Mouse (Mus musculus): ENCODE measurements at regions not wholly inside any gene's neighbourhood (a gene's known extent, or its start where the extent isn't known, plus 50 kb on each side); places are given as distances from the start of the nearest gene placed in this dataset.

DNA sequence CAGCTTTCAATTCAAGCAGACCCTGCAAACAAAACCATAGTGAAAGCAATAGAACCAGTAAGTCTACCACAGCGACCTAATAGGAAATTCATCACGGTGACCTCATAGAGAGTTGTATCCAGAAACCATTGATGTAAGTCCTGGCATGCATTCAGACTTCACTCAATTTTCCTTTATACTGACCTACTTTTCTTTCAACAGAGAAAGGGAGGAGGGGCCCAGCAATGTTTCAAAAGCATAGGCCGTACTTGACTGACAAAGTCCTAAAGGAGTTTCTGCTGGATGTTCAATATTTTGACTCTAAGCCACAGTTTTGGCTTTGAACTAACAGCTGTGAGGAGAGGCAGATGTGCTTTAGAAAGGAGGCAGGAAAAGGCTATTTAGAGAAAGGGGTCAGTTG is 88.4 kb downstream of the AI593442 start:
- DNase-seq, result no peak

DNA sequence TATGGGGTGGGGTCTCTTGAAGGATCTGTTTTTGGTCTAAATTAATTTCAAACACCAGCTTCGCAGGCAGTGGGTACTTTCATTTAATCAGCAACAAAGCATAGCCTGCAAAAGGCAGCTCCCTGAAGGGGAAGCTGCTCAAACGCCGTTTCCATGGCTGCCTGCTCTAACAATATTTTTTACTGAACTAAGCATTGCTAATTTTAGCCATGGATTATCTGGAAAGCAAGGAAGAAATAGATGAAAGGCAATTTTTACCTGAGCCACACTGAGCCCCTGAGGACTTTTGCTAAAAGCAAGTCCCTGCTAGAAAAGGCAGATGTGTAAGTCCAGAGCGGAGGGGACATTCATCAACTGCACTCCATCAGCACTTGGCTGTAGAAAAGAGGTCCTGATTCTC is 105.5 kb downstream of the AI593442 start:
- DNase-seq, result no peak

DNA sequence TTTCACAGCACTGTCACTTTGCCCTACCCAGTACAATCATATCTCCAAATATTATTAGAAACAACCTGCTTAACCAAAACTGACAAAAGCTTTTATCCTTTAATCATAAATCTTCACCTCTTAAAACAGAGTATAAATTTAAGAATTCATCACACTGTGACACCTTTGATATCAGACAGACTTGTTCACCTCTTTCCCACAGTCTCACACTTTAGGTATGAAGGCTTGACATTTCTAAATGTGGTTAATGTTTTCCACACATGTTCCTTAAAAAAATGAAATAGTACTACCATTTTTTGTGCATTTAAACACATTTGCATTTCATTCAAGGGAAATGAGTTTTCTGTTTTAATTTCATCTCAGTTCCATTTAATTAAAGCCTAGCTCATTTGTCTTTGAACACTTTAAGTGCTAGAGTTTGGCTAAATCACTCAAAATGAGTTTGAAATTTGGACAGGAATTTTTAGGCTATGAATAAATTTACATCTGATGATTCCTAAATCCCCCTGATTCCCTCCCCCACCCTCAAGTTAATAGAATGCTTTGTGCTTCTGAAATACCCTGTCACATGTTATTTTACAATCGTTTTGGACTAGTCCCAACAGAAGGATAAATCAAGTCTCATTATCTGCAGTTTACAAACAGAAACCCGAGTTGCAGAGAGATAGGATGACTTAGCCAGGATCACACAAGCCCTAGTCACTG is 127.9 kb downstream of the AI593442 start:
- no peak for DNase-seq

DNA sequence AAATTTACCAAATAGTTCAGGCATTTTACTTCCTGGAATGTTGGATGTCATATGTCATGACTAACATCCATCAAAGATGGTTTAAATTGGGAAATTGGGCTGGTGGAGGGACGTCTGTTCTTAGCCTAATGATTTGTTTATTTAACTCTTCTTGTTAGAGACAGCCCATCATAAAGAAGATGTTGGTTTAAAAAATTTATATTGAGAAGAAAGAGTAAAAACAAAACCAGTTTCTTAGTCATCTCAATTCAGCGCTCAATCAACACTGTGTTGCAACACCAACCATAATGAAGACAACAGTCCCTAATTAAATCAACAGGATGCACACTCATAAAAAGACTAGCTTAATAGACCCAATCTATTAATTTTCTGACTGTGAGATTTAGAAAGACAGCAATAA is 133.5 kb downstream of the AI593442 start:
- DNase-seq, result no peak

DNA sequence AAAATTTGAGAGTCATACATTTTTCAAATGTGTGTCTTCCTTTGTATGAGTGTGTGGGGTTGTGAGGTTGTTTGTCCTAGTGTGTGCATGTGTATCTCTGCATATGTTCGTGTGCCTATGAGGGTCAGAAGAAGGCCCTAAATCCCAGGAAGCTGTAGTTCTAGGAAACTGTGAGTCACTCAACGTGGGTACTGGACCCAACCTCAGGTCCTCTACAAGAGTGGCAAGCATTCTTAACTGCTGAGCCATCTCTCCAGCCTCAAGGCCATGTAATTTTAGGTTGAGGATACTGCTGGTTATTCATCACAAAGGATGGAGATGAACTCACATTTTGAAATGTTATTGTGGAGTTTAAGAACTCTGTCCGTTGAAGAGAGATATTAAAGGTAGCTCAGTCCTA is 140.5 kb downstream of the AI593442 start:
- no peak for DNase-seq

DNA sequence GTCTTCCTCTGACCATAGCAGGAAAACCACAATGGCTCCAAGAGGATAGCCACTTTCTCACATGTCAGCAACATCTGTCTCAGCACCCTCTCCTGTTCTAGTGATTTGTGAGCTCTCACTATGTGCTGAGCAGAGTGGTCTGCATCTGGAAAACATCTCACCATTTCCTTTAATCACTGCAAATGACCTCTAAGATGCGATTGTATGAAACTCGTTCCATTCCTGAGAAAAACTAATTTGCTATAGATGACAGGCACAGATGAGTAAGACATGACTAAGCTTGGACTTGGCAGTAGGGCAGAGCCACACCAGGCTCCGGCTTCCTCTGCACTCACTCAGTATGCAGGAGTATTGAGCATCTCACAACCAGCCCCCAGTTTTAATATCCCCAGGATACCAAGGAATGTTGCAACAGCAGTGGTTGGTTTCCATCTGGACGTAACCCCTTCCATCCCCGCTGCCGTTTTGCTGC is 150.1 kb downstream of the AI593442 start:
- DNase-seq, result no peak

DNA sequence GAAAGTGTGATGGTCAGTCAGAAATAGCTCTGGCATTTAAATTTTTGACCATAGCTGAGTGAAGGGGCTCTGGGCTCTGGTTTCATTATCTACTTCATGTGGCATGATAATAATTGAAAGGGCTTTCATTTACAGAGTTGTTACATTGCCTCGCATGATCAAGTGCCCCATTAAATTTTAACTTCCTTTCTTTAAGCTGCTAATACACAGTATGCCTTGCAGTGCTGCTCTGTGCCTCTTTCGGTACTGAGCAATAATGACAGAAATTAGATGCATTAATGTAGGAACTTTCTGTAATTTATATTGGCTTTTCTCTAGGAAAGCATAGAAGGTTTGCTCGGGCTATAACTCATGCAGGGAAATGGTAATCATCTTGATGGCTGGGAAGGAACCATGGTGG is 179.1 kb downstream of the AI593442 start:
- no peak for DNase-seq

DNA sequence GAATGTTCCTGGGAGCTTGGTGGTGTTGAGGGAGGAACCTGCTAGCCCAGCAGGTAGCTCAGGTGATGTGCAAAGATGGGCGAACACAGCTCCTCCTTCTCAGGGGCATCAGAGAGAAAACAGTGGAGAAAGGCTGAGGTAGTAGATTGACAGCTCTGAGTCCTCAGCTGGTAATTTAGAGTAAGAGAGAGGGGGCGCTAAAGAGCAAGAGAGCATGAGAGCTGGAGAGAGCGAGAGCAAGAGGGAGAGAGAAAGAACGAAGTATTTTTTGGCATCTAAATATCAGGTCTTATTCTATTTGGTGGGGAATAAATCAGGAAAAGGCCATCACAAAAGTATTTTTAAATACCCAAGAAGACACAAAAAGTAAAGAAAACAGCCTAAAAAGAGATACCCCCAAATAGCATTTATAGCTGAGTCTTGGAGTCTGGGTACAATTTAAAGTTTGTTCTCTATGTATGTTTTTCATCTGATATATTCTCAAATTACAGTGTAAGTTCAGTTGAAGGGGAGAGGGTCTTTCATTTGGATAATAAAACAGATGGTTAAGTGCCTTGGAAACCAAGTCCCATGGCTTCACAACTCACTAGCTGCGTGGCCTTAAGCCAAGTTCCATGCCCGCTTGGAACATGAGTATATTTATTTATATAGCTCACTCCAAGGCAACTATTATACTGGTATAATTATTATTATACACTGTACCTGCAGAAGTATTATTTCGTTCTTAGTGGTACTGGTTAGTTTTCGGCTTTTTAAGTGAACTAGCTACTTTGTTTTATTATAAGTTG is 183.9 kb downstream of the AI593442 start:
- DNase-seq, result no peak

DNA sequence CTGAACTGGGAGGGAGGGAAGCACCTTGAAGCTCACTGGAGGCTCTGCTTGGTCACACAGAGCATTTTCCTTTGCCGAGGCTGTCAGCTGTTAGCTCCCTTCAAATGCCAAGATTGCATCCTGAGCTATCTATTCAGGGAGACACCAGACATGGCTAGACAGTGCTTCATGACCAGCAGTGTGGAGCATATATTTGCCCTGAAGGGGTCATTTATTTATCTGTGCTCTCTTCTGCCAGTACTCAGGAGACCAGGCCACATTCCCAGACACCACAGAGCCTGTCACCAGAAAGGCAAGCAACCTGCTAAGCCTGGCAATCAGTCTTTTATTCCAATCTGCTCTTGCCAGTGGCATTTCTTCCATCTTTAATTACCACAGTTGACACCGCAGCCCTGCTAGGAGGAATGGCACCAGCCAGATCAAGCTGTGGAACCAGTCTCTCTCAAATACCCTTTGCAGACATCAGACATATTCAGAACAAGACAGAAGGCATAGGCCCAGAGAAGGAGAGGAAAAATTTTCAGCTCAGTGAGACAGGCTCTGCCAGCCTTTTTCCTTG is 186.6 kb downstream of the AI593442 start:
- DNase-seq, result peak; percentile 1

DNA sequence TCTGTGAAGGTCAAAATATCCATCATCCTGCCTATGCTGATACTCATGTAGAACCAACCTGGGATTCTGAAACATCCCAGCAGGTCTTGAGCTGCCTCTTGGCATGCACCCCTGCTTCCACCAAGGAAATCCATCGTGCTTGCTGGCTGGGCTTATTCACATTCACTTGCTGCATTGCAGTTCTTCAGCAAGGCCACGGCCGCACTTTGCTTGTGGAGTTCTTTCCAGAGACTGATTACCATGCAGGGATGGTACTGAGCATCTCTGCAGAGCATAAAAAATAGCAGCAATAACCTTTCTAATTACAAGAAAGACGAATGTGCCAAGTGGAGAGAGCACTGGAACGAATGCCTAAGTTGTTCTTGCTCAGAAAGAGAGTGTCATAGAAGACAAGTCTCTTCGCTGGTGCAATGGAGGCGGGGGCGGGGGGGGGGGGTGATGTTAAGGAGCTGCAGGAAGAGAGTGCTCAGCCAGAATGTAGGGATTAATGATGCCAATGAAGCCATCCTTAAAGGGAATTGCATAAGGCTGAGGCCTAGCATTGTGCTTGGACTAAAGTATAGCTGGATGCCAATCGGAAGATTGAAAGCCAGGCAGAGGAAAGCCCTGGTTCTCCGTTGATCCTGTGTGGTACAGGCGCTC is 205.9 kb downstream of the AI593442 start:
- DNase-seq, result peak; percentile 1

DNA sequence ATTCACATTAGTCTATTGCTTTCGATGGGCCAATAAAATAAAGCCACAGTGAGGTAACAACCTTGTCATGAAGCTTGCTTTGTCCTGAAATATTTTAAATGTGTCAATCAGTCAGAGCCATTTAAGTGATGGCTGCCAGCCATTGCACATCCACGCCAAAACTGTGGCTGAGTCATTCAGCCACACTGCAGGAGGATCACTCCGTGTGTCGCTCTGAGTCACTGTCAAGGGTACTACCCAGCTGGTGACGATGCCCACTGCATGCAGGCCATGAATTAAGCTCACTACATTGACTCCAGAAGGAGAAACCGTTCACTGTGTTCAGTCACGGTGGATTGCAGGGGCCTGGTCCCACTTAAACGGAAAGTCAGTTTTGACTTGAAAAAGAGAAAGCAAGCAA is 206.7 kb downstream of the AI593442 start:
- DNase-seq, result no peak

DNA sequence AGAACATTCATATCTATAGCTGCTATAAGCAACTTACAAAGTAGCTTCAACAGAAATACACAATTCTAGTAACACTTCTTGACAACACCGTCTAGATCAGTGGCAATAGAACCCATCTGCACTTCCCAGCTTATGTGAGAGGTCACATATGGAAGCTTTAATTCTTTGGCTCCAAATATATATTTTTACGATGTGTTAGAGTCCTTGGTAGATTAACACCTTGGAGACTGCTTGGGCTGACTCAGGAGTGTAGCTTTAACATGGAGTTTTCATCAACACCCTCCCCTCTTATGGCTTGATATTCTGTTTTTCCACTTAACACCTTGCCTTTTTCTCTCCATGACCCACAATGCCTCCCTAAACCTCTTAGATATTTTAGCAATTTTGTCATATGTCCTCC is 221.1 kb downstream of the AI593442 start:
- DNase-seq, result no peak

DNA sequence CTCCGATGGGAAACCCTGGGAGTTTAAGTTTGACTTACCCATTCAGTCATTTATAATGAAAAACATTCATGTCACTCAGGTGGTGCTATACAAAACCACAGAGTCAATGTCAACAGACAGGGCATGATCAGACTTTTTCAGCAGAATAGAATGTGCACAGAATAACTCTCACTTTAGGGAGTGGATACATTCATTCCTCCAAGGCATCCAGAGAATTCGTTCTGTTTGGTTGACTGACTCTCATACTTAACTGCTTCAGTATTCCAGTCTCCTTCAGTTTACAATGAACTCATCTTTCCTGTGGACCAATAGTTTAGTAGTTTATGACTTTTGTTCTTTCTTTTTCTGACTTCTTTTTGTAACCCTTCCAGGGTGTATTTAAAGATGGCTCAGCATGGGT is 225.1 kb downstream of the AI593442 start:
- DNase-seq, result no peak

DNA sequence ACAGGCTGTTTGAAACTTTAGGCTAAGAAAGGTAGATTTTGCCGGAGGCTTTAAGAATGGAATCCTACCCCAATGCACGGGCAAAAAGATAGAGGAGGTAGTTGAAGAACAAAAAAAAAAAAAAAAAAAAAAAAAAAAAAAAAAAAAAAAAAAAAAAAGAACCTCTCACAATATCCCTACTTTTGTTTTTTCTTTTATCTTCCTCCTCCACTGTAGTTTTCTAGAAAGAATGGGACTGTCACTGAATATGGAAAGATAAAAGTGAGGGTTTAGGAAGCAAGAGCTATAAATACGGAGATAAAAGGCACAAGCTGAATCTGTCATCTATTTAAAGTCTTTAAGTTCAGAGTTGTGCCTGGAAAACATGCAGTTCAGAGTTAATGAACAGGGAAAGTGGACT is 227.8 kb downstream of the AI593442 start:
- DNase-seq, result no peak

DNA sequence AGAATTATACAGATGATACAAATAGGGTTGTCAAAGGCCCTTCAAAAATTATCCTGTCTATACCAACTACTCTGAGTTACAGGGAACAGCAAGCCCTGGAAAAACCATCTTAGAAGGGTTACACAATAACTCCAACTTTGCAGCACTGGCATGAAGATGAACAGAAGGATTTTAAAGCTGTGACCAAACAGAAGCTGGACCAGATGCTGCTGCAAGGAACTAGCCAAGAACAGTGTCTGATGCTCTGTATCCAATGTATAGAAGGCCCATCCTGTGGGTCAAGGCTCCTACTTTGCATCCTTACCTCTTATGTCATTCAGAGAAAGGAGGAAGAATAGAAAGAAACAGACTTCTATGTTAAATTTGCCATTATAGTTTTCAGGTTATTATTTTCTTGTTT is 231.3 kb downstream of the AI593442 start:
- no peak for DNase-seq

DNA sequence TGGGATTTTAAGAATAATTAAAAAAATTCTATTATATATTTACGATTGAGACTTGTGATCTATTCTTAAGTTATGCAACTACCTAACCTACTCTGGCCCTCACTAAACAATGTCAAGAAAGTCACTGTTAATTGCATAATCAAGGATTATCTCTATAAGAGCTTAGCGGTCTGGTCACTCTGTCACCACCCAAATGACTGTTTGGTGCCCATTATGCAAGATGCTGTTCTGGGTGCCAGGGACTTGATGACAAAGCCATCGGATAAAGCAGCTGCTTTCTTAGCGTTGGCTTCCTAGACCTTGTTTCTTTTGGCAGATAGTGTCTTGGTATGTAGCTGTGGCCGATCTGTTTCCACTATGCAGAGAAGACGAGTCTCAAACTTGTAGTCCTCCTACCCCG is 236.4 kb downstream of the AI593442 start:
- DNase-seq, result no peak

DNA sequence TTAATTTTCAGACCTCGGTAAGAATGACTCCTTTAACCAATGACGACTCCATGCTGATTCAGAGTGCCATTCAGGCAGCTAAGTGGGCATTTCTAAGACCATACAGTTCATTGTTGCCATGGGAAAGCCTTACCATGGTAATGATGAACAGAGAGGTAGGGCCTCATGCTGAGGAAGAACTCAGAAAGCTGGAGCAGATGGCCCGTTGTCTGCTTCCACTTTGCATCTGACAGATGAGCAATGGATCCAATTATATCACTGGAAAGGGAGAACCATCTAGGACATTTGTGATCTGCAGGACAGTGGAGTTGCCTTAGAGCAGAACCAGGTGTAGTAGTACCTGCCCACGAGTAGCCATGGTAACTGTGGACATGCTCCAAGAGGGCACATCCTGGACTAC is 245.4 kb downstream of the AI593442 start:
- no peak for DNase-seq

DNA sequence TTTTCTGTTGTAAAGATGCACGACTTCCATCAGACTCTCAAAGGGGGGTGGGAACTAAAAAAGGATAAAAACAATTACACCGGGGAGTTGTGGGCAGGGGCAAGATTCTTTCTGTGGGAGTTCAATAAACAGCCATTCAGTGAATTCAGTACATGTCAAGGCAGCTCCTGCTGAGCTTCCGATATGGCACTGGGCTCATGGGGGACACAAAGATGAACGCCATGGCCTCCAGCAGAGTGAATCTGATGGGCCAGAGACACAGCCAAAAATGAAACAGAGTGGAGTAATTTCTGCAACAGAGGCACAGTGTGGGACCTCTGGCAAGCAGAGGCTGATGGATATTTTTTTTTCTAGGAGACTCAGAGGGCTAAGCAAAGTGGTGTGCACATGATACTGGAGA is 254.2 kb downstream of the AI593442 start:
- no peak for DNase-seq

DNA sequence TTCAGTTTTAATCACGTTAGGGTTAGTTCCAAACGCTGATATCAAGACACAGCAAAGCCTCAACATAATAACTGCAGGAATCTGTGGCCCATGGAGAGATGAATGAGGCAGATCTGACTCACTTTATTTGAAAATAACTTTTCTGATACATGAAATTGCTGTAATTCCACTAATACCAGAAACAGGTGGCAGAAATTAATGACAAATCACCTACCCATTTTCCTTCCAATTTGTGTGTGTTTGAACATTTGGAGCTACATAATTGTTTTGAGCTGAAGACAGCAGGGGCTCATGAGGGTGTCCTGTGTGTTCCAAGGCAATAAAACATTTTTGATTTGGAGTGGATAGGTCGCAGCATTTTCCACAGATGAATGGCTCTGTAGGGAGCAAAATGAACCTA is 254.2 kb upstream of the Zc3h12c start:
- no peak for DNase-seq

DNA sequence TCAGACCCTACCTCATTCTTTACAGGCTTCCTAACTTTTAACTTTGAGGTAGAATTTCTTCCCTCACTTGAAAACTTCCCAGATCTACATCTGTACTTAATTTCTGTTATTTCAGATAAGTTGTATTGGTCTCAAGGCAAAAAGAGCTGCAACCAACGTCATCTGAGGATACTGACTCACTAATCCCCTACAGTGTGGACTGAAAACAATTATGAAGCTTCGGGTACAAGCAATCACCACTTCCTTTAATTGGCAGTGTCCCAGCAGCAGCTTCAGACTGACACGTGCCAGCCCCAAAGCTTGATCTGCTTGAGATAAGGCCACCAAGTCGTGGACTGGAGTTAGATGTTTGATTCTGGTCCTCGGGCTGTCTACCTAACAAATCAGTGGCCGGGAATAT is 247.3 kb upstream of the Zc3h12c start:
- no peak for DNase-seq

DNA sequence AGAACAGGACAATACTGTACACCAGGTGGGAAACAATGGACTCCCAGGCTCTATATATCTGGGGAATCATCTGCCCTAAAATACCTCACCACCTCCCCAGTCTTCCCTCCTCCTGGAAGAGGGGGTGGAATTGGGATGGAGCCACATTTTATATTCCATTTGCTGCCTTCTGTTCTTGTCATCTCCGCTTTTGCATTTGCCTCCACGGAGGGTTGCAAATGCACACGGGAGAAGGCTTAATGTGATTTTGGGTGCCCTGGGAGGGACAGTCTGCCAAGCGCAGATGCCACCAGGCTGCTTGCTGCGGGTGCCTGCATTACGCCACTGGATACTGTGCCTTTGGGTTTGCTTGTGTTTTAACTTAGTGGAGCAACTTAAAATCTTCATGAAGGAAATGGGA is 239.5 kb upstream of the Zc3h12c start:
- no peak for DNase-seq

DNA sequence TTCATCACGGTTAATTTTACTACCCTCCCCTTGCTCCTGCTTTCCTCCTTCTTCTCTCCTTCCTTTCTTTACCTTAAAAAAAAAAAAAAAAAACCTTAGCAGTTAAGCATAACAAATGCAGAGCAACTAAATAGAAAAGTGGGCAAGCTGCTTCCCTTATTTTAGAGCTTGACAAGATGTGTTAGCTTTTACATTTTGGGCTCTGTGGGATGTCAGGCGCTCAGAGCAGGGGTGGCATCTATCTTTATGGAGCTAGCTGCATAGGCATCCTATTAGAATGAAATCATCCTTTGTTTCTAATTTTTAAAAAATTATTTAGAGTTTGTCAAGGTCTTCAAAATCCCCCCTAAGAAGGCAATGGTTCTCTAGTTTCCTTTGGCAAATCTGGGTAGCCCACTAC is 234.1 kb upstream of the Zc3h12c start:
- DNase-seq, result no peak

DNA sequence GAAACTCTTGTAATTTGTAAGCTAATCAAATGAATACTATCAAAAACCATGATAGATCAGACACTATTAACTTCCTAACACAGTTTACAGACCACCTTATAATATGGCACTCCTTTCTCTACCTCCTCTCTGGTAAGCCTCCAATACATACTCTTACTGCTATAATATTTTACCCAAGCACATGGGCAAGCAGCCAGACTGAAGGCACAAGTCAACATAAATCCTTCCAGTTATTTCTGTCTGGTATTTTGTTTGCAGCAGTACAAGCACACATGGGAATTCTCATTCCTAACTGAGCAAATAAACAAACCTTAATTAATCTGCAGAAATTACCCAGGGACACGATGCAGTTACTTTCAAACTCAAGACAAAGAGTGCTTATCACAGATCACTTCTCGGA is 210.7 kb upstream of the Zc3h12c start:
- DNase-seq, result no peak

DNA sequence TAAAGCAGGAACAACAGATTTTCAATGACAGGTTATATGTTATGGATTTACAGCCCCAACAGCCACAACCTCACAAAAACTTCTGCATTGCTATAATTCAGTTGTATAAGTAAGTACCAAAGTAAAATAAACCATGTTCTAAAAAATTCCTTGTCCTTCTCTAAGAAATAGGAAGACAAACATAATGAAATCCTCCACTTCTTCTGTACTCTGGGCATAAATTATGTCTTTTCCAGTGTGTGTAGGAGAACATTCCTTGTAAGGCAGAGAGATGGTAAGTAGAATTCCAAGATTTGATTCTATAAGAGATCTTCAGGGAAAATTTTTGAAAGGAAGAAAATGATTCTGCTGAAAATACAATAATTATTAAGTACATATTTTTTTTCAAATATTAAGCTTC is 209.4 kb upstream of the Zc3h12c start:
- DNase-seq, result no peak
